Mouse (Mus musculus) left cerebral cortex, postnatal 10 days (tissue): ENCODE data around the gene Klk7. TPM values are rescaled to one million over a fixed set of nuclear protein-coding genes. Genes with fewer than 3 reads are reported as not detected.
A peak's percentile ranks its signal among the peaks of the same experiment; 100 is the strongest.

Experiments used
- DNase-seq, 2 experiments: peaks; one replicate each; pipeline ENCODE4 v3.0.0; 2021 to 2022; ENCODE audit warnings: low spot score in 2 of 2, mixed read lengths in 1 of 2; ENCODE audit errors: extremely low spot score in 1 of 2
- intact Hi-C: fragments of 180-260 bp; cut with DNase I; formaldehyde crosslinking; loops from one replicate; pipeline ENCODE4 v1.15.1; 2025
- total RNA-seq, 2 experiments: library from RNA; stranded (reverse); gene quantifications; 2 replicates each; pipeline ENCODE4 v1.2.3; 2021

Gene Klk7
- not detected for total RNA-seq

DNA sequence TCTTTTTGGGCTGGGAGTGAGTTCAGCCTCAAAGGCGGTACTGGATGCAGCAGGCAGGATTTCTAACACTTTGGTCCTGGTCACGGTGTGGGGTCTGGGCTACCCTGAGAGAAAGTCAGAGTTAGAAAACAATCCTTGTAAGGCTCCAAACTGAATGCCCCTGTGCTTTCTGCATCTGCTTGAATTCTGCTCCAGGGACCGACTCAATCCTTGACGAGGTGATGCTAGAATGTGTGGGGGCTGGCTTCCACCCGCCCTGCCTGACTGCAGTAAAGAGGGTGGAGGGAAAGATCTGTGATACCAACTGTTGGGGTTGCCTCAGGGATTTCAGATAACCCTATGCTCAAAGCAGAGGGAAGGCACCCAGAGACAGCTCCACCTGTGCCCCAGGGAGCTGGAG is at the start of gene Klk7:
Klk7 (plus strand) TSS at position 301 of the 400 bp plus-strand sequence.
- no peak for DNase-seq
- intact Hi-C loops, result no loop called here

GRCm38 (mm10) chr7:43766484-43766883 is 44.6 kb upstream of the Klk7 start:
- intact Hi-C loops, result no loop called here
- DNase-seq, result no peak

GRCm38 (mm10) chr7:43768597-43768996 is 42.5 kb upstream of the Klk7 start, which contains the start of gene Klk12:
Gene Klk12, plus strand, starts transcription at chr7:43768897.
- intact Hi-C loops, result no loop called here

DNA sequence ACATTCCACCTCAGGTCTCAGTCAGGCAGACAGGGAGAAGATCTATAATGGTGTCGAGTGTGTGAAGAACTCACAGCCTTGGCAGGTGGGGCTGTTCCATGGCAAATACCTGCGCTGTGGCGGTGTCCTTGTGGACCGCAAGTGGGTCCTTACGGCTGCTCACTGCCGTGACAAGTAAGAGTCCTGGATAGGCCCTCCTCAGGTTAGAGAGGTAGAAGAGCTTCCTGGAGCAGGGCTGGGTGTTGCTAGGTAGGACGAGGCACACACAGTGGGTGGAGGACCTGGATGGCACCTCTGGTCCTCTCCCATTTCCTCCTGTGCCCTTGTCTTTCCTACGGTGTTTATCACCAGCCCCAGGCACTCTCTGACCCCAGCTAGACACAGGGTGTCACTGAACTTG is 41.5 kb upstream of the Klk7 start:
- no peak for DNase-seq
- intact Hi-C loops, result no loop called here

More at GRCm38 (mm10) chr7:43768597-43768996, 42.5 kb upstream of the Klk7 start, which contains the start of gene Klk12:
- no peak for DNase-seq

GRCm38 (mm10) chr7:43770701-43771100 is 40.4 kb upstream of the Klk7 start:
- no peak for DNase-seq
- intact Hi-C loops, result no loop called here

GRCm38 (mm10) chr7:43771916-43772315 is 39.2 kb upstream of the Klk7 start:
- DNase-seq, result no peak
- intact Hi-C loops, result no loop called here

DNA sequence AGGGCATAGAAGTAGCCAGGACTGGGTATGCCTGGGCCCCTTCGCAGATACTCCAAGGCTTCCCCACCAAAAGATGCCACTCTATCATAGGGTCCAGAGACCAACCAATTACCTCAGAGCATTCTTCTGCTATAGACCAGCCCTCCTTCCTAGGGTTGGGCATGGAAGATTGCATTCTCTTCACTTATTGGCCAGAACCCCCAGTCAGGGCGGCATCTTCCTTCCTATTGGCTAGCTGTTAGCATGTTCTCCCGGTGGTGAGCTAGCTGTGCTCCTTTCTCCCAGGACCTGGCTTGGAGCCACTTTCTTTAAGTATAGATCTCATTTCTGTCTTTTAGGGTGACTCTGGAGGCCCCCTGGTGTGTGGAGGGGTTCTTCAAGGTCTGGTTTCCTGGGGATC is 38.2 kb upstream of the Klk7 start:
- DNase-seq, result no peak
- intact Hi-C loops, result no loop called here

DNA sequence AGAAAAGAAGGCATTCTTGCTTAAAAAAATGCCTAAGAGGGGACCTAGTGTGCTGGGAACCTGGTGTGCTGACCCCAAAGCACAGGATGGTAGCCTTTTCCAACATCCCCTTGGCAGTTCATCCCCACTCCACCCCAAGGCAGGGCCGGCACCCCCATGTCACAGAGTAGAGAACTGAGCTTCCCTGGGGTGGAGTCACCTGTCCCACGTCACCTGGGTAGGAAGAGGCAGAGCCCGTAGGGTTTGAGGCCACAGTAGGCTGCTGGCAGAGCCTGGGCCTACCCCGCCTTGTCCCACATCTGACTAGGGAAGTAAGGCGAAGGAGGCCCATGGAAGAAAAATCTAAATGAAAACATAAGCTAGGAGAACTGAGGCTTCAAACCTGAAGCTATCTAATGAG is 36.7 kb upstream of the Klk7 start, which contains the start of gene Klk11:
Klk11 (plus strand) TSS at position 241 of the 400 bp plus-strand sequence.
- intact Hi-C loops, result no loop called here
- no peak for DNase-seq

DNA sequence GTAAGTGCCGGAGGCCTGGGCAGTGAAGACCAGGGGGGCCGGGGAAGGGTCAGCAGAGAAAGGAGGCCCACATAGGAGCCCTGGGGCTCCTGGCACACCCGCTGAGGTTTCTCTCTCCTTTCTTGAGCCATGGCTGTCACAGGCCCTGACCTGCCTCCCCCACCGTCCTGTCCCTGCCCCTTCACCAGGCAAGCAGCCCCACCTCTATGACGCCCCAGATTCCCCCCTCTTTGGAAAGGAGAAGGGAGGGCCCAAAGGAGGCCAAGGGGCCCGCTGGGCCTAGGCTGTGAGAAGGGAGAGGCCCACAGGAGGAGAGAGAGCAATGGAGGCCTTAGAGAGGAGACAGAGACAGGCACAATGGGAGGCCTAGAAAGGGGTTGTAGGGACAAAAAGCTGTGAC is 36.3 kb upstream of the Klk7 start:
- DNase-seq, result no peak
- intact Hi-C loops, result no loop called here

GRCm38 (mm10) chr7:43775311-43776057 is 35.6 kb upstream of the Klk7 start:
- intact Hi-C loops, result no loop called here
- DNase-seq, result no peak

GRCm38 (mm10) chr7:43776506-43776905 is 34.6 kb upstream of the Klk7 start:
- intact Hi-C loops, result no loop called here
- no peak for DNase-seq

GRCm38 (mm10) chr7:43777423-43777822 is 33.7 kb upstream of the Klk7 start:
- no peak for DNase-seq
- intact Hi-C loops, result no loop called here

DNA sequence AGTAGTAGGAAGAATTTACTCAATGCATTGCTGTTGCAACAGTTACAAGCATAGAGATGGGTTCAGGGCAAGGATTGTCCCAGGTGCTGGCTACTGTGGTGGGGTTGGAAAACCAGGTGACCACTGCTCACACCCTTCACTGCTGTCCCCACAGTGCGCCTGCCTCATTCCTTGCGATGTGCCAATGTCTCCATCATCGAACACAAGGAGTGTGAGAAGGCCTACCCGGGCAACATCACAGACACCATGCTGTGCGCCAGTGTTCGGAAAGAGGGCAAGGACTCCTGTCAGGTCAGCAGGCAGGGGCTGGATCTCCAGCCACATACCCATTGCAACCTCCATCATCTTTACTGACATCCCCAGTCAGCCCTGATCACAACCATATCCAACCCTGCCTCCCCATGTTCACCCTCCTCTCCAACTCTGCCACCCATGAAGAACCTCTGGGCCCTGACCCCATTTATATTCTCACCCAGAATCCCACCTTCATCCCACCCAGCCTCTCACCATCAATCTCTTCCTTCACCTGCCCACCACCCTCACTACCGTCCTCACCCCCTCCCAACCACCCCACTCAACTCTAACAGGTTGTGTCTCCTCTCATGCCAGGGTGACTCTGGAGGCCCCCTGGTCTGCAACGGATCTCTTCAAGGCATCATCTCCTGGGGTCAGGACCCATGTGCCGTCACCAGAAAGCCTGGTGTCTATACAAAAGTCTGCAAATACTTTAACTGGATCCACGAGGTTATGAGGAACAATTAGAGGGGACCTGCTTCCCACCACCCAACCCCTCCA is 32.7 kb upstream of the Klk7 start:
- no peak for DNase-seq
- intact Hi-C loops, result no loop called here

DNA sequence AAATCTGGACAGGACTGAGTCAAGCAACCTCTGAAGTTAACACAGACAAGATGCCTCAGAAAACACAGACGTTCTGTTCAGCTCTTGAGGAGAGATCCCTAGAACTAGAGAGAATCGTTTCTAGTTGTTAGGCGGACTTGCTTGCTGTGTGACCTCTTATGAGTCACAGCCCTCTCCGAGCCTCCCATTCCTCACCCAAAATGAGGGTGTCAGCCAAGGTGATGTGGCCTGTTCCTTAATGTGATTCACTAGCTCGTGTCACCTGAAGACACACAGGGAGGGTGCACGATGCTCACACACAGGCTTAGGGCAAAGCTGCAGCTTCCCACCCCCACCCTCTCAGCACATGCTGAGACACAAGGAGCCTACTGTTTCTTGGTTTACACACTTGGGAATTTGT is 30.9 kb upstream of the Klk7 start:
- DNase-seq, result no peak

GRCm38 (mm10) chr7:43780746-43781145 is 30.3 kb upstream of the Klk7 start, which contains the start of gene Klk10:
Gene Klk10, plus strand, starts transcription at chr7:43781035.
- intact Hi-C loops, result loop anchor here (5.0 kb wide), 2 partner anchors 98 to 112 kb away; no protein-coding TSS in a partner anchor
- DNase-seq, result no peak

More for the DNA sequence above, 30.9 kb upstream of the Klk7 start:
- intact Hi-C loops, result loop anchor here (5.0 kb wide), 2 partner anchors 98 to 112 kb away; no protein-coding TSS in a partner anchor

DNA sequence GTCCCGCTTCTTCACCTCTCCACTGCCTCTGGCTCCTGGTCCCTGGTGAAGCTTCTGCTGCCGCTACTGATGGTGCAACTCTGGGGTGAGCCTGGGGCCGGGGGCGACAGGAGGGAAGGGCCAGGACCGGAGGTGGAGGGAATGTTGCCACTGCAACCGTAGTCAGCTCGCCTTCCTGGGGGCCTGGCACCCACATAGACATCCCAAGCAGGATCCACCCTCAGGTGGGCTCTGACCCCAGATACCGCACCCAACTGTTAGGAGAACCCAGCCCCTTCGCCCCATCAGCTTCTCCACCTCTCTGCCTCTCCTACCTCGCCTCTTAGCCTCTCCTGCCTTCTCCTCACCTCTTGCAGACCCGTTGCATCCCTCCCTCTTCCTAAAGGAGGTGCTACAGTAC is 29.6 kb upstream of the Klk7 start:
- DNase-seq, result no peak
- intact Hi-C loops, result loop anchor here (5.0 kb wide), 2 partner anchors 99 to 111 kb away; no protein-coding TSS in a partner anchor

DNA sequence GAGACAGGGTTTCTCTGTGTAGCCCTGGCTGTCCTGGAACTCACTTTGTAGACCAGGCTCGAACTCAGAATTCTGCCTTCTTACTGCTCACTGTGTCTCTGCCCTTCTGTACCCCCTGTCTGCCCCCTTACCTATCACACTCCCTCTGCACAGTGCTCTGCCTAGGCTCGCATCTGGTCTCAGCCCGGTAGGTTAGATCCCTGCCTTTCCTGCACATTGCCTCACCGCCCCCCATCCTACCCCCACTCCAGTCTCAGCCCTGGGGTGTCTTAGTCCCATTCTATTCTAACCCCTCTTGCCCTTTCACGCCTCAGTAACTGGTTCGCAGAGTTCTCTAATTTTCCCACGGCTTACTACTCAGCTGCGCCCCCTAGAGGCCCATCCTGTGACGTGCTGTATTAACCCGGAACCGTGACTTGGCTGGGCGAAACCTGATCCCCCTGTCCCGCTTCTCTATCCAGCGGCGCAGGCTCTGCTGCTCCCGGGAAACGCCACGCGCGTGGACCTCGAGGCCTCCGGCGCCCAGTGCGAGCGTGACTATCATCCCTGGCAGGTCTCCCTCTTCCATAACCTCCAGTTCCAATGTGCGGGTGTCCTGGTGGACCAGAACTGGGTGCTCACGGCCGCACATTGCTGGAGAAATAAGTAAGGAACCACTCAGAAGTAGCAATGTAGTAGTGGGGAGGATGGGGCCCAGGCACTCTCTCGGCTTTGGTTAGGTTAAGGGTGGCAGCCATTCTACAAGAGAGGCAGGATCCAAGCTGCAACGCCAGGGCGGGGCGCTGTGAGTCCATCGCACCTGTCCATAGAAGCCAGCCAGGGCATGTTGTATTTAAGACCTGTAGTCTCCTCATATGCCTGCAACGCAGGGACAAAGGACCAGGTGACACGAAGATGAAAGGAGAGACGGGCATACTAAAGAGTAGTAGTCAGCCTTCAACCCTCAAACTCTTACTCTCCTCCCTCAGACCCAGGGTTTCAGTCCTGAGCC is 28.5 kb upstream of the Klk7 start:
- peak; percentile 31 to 73 for DNase-seq
- intact Hi-C loops, result loop anchor here (5.0 kb wide), 2 partner anchors 100 to 110 kb away; no protein-coding TSS in a partner anchor

DNA sequence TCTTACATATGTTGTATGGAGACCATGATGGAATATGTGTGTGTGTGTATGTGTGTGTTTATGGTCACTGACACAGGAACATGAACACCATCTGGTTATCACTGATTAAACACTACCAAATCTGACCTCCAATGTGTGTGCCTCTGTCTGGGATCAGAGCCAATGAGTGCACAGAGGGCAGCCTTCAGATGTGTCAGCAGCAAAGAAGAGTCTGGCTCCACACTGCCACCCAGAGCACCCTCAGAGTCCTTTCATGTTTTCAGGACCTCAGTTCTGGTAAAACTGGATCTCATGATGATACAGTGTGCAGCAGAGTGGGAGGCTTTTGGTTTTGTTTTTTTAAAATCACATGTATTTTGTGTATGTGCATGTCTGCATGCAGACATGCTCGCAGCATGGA is 25.8 kb upstream of the Klk7 start:
- intact Hi-C loops, result no loop called here
- DNase-seq, result no peak
